Mouse (Mus musculus) gastrocnemius, postnatal 25 days (tissue): Measurements from ENCODE around the gene Nim1k. TPM values are rescaled to one million over a fixed set of nuclear protein-coding genes. Genes with fewer than 3 reads are reported as not detected.

ENCODE experiments used
- DNase-seq: peaks from one replicate; pipeline ENCODE4 v3.0.0; 2022
- long read RNA-seq, 2 experiments: library from polyadenylated mRNA; stranded (forward); transcript quantifications; one replicate each; pipeline ENCODE4 v2.0.0; 2021
- total RNA-seq, 2 experiments: library from RNA; stranded (reverse); gene quantifications; 1 replicate in 1 of 2; 2 replicates in 1 of 2; pipeline ENCODE4 v1.2.3; 2021

Nim1k gene
- 1 to 10 TPM; 1.1 to 1.3 TPM for total RNA-seq
- long read RNA-seq, experiment 1, full-length matches to known transcripts = 4 of 4 reads
- long read RNA-seq, experiment 1, partial matches to known transcripts = 0 of 4 reads
- long read RNA-seq, experiment 1, other reads (novel, unspliced or antisense) = 0 of 4 reads
- long read RNA-seq, experiment 2, full-length matches to known transcripts = 4 of 6 reads
- long read RNA-seq, experiment 2, partial matches to known transcripts = 2 of 6 reads
- long read RNA-seq, experiment 2, other reads (novel, unspliced or antisense) = 0 of 6 reads

- peak; percentile 87 for DNase-seq
Observed at GRCm38 (mm10) chr13:119755681-119756471, at the start of gene Nim1k. Gene Nim1k, minus strand, starts transcription at chr13:119755882.

GRCm38 (mm10) chr13:119797656-119798055, 42.0 kb upstream of the Nim1k start:
- DNase-seq = no peak

GRCm38 (mm10) chr13:119792791-119793404, 37.2 kb upstream of the Nim1k start:
- no peak for DNase-seq

GRCm38 (mm10) chr13:119791580-119792135, 36.0 kb upstream of the Nim1k start:
- DNase-seq = no peak

GRCm38 (mm10) chr13:119790761-119791579, 35.3 kb upstream of the Nim1k start, which contains the start of gene Zfp131:
Gene Zfp131, minus strand, starts transcription at chr13:119790889.
- peak; percentile 95 for DNase-seq

- peak; percentile 28 for DNase-seq
Observed at GRCm38 (mm10) chr13:119789851-119790717, 34.4 kb upstream of the Nim1k start.

GRCm38 (mm10) chr13:119783581-119783980, 27.9 kb upstream of the Nim1k start:
- DNase-seq = no peak

GRCm38 (mm10) chr13:119768541-119768940, 12.9 kb upstream of the Nim1k start:
- no peak for DNase-seq

- DNase-seq = no peak
Observed at GRCm38 (mm10) chr13:119766480-119766879, 10.8 kb upstream of the Nim1k start.

GRCm38 (mm10) chr13:119756831-119757230, 1.1 kb upstream of the Nim1k start:
- DNase-seq = no peak

GRCm38 (mm10) chr13:119755141-119755547, 538 bp downstream of the Nim1k start:
- DNase-seq = peak; percentile 40

- no peak for DNase-seq
Observed at GRCm38 (mm10) chr13:119754635-119755020, 1.1 kb downstream of the Nim1k start.

GRCm38 (mm10) chr13:119753859-119754634, 1.6 kb downstream of the Nim1k start:
- DNase-seq = no peak

GRCm38 (mm10) chr13:119746930-119747329, 8.8 kb downstream of the Nim1k start:
- no peak for DNase-seq

GRCm38 (mm10) chr13:119743470-119743869, 12.2 kb downstream of the Nim1k start:
- no peak for DNase-seq

- DNase-seq = no peak
Observed at GRCm38 (mm10) chr13:119742711-119743415, 12.8 kb downstream of the Nim1k start.

- no peak for DNase-seq
Observed at GRCm38 (mm10) chr13:119741390-119742237, 14.1 kb downstream of the Nim1k start.

- DNase-seq = no peak
Observed at GRCm38 (mm10) chr13:119731448-119731847, 24.2 kb downstream of the Nim1k start.
